Mouse (Mus musculus): ENCODE measurements around the gene Crtac1.

- TF ChIP-seq HCFC1 (IDR thresholded peaks at IDR 0.05; ENCODE audit: borderline replicate concordance, insufficient read depth, low read length) (no peak), MAFK (IDR thresholded peaks at IDR 0.05; ENCODE audit: insufficient read depth, low read depth, low read length) (no peak), ZC3H11A (IDR thresholded peaks at IDR 0.05; ENCODE audit: borderline replicate concordance, low read depth, low read length) (no peak), CHD2 (IDR thresholded peaks at IDR 0.05; ENCODE audit: low read depth, low read length) (no peak)
Measured at GRCm38 (mm10) chr19:42477769-42478168, 46.2 kb upstream of the Crtac1 start.

Measured in ES-E14 (cell line).